Mouse (Mus musculus): ENCODE data around the gene Nfam1. TPM values are rescaled to one million over a fixed set of nuclear protein-coding genes. Genes with fewer than 3 reads are reported as not detected.

The Nfam1 gene
- polyA plus RNA-seq, 1 experiment from 2014 or later: 3.0 TPM

- Histone ChIP-seq H3K9ac (no peak overlapping the region), H3K9me3 (no peaks in the 10 kb centered on the region), H3K36me3 (no peaks in the 10 kb centered on the region), H3K4me1 (peaks cover 33% of the 10 kb centered on the region), H3K27me3 (0 out of 2 replicates have a peak, but pooled peaks cover 12% of the 10 kb centered on the region), H3K4me2 (replicated peaks) (no peak overlapping the region), H3K27ac (no peak overlapping the region), H3K4me3 (no peak overlapping the region)
- no peak for ATAC-seq (ENCODE audit: insufficient number of reproducible peaks, insufficient read depth, low FRiP score, low TSS enrichment)
- WGBS: 92% methylated on average over 6 of the region's 6 CpGs
Observed at GRCm38 (mm10) chr15:83009532-83009931, 23.6 kb downstream of the Nfam1 start.

- H3K9me3 ChIP-seq: no peaks in the 10 kb centered on the region
- no peak overlapping the region for H3K4me2 ChIP-seq (replicated peaks)
- peaks cover 33% of the 10 kb centered on the region for H3K4me1 ChIP-seq
- no peak overlapping the region for H3K9ac ChIP-seq
- H3K36me3 ChIP-seq: no peaks in the 10 kb centered on the region
- no peak overlapping the region for H3K4me3 ChIP-seq
- H3K27ac ChIP-seq: no peak overlapping the region
- 0 out of 2 replicates have a peak, but pooled peaks cover 12% of the 10 kb centered on the region for H3K27me3 ChIP-seq
- 65% methylated on average over 13 of the region's 13 CpGs for whole genome bisulfite sequencing
- ATAC-seq (ENCODE audit: insufficient number of reproducible peaks, insufficient read depth, low FRiP score, low TSS enrichment): no peak
Observed at GRCm38 (mm10) chr15:83008761-83009423, 24.2 kb downstream of the Nfam1 start.

- peaks cover 36% of the 10 kb centered on the region for H3K4me1 ChIP-seq
- H3K9ac ChIP-seq: no peak overlapping the region
- no peak for ATAC-seq (ENCODE audit: insufficient number of reproducible peaks, insufficient read depth, low FRiP score, low TSS enrichment)
- H3K27ac ChIP-seq: no peak overlapping the region
- 44% methylated on average over 15 of the region's 15 CpGs for WGBS
- no peak overlapping the region for H3K4me3 ChIP-seq
- no peak overlapping the region for H3K4me2 ChIP-seq (replicated peaks)
- no peaks in the 10 kb centered on the region for H3K9me3 ChIP-seq
- H3K27me3 ChIP-seq: 0 out of 2 replicates have a peak, but pooled peaks cover 14% of the 10 kb centered on the region
- no peaks in the 10 kb centered on the region for H3K36me3 ChIP-seq
Observed at GRCm38 (mm10) chr15:83007346-83007920, 25.7 kb downstream of the Nfam1 start.

- ATAC-seq (ENCODE audit: insufficient number of reproducible peaks, insufficient read depth, low FRiP score, low TSS enrichment): no peak
- Histone ChIP-seq H3K4me2 (replicated peaks) (no peak overlapping the region), H3K9me3 (no peaks in the 10 kb centered on the region), H3K9ac (no peak overlapping the region), H3K27ac (no peak overlapping the region), H3K36me3 (no peaks in the 10 kb centered on the region), H3K4me3 (no peak overlapping the region), H3K27me3 (0 out of 2 replicates have a peak, but pooled peaks cover 4% of the 10 kb centered on the region), H3K4me1 (peaks cover 14% of the 10 kb centered on the region; the same call in 1 of the 2 replicates)
- 47% methylated on average over 12 of the region's 12 CpGs for whole genome bisulfite sequencing
Observed at GRCm38 (mm10) chr15:83002665-83003548, 30.2 kb downstream of the Nfam1 start.

GRCm38 (mm10) chr15:82998811-82999221, 34.3 kb downstream of the Nfam1 start:
- Histone ChIP-seq H3K9ac (no peak overlapping the region), H3K36me3 (no peaks in the 10 kb centered on the region), H3K27ac (no peak overlapping the region), H3K4me3 (no peak overlapping the region), H3K27me3 (0 out of 2 replicates have a peak, but pooled peaks cover 9% of the 10 kb centered on the region), H3K4me2 (replicated peaks) (no peak overlapping the region), H3K9me3 (no peaks in the 10 kb centered on the region), H3K4me1 (peaks cover 33% of the 10 kb centered on the region)
- no peak for ATAC-seq (ENCODE audit: insufficient number of reproducible peaks, insufficient read depth, low FRiP score, low TSS enrichment)
- 83% methylated on average over 6 of the region's 6 CpGs for WGBS

GRCm38 (mm10) chr15:82996431-82996830, 36.7 kb downstream of the Nfam1 start:
- H3K9me3 ChIP-seq: no peaks in the 10 kb centered on the region
- H3K4me3 ChIP-seq: no peak overlapping the region
- ATAC-seq (ENCODE audit: insufficient number of reproducible peaks, insufficient read depth, low FRiP score, low TSS enrichment): no peak
- peaks cover 38% of the 10 kb centered on the region for H3K4me1 ChIP-seq
- H3K27ac ChIP-seq: no peak overlapping the region
- H3K27me3 ChIP-seq: 0 out of 2 replicates have a peak, but pooled peaks cover 5% of the 10 kb centered on the region
- H3K36me3 ChIP-seq: no peaks in the 10 kb centered on the region
- H3K9ac ChIP-seq: no peak overlapping the region
- H3K4me2 ChIP-seq (replicated peaks): no peak overlapping the region

- 60% methylated on average over 7 of the region's 7 CpGs for WGBS
- H3K4me3 ChIP-seq: no peak overlapping the region
- no peak overlapping the region for H3K27ac ChIP-seq
- peaks cover 11% of the 10 kb centered on the region; the same call in 1 of the 2 replicates for H3K27me3 ChIP-seq
- no peaks in the 10 kb centered on the region for H3K36me3 ChIP-seq
- H3K9me3 ChIP-seq: no peaks in the 10 kb centered on the region
- peaks cover 38% of the 10 kb centered on the region for H3K4me1 ChIP-seq
- no peak for ATAC-seq (ENCODE audit: insufficient number of reproducible peaks, insufficient read depth, low FRiP score, low TSS enrichment)
- H3K9ac ChIP-seq: no peak overlapping the region
- no peak overlapping the region for H3K4me2 ChIP-seq (replicated peaks)
Observed at GRCm38 (mm10) chr15:82995239-82995638, 37.9 kb downstream of the Nfam1 start.

GRCm38 (mm10) chr15:82992911-82993310, 40.2 kb downstream of the Nfam1 start:
- WGBS: 54% methylated on average over 9 of the region's 9 CpGs
- H3K27me3 ChIP-seq: peaks cover 14% of the 10 kb centered on the region; the same call in 1 of the 2 replicates
- no peak for ATAC-seq (ENCODE audit: insufficient number of reproducible peaks, insufficient read depth, low FRiP score, low TSS enrichment)
- H3K9ac ChIP-seq: no peak overlapping the region
- no peaks in the 10 kb centered on the region for H3K9me3 ChIP-seq
- H3K27ac ChIP-seq: no peak overlapping the region
- no peak overlapping the region for H3K4me3 ChIP-seq
- no peaks in the 10 kb centered on the region for H3K36me3 ChIP-seq
- H3K4me1 ChIP-seq: peaks cover 48% of the 10 kb centered on the region
- H3K4me2 ChIP-seq (replicated peaks): no peak overlapping the region

GRCm38 (mm10) chr15:82992079-82992783, 40.9 kb downstream of the Nfam1 start:
- WGBS: 53% methylated on average over 13 of the region's 13 CpGs
- Histone ChIP-seq H3K4me3 (no peak overlapping the region), H3K9me3 (no peaks in the 10 kb centered on the region), H3K4me1 (peaks cover 42% of the 10 kb centered on the region), H3K36me3 (no peaks in the 10 kb centered on the region), H3K4me2 (replicated peaks) (no peak overlapping the region), H3K27ac (no peak overlapping the region), H3K27me3 (peaks cover 11% of the 10 kb centered on the region; the same call in 1 of the 2 replicates), H3K9ac (no peak overlapping the region)
- no peak for ATAC-seq (ENCODE audit: insufficient number of reproducible peaks, insufficient read depth, low FRiP score, low TSS enrichment)

- Histone ChIP-seq H3K9me3 (no peaks in the 10 kb centered on the region), H3K4me2 (replicated peaks) (no peak overlapping the region), H3K9ac (no peak overlapping the region), H3K4me1 (peaks cover 46% of the 10 kb centered on the region), H3K27ac (no peak overlapping the region), H3K4me3 (no peak overlapping the region), H3K36me3 (no peaks in the 10 kb centered on the region), H3K27me3 (peaks cover 18% of the 10 kb centered on the region)
- 57% methylated on average over 6 of the region's 6 CpGs for WGBS
- ATAC-seq (ENCODE audit: insufficient number of reproducible peaks, insufficient read depth, low FRiP score, low TSS enrichment): no peak
Observed at GRCm38 (mm10) chr15:82989190-82989704, 43.9 kb downstream of the Nfam1 start.

- Histone ChIP-seq H3K4me3 (peak within 1 kb of the TSS; percentile 52), H3K9me3 (no peaks in the 10 kb centered on the region), H3K27me3 (peaks cover 18% of the 10 kb centered on the region), H3K27ac (peak within 1 kb of the TSS; percentile 11; the same call in 1 of the 2 replicates), H3K4me2 (replicated peaks) (peak within 1 kb of the TSS; percentile 94), H3K4me1 (peaks cover 59% of the 10 kb centered on the region), H3K9ac (peak within 1 kb of the TSS; percentile 55), H3K36me3 (no peaks in the 10 kb centered on the region)
- WGBS: under 1% methylated on average over 20 of the region's 20 CpGs
- ATAC-seq (ENCODE audit: insufficient number of reproducible peaks, insufficient read depth, low FRiP score, low TSS enrichment): peak; percentile 81
Observed at GRCm38 (mm10) chr15:82987732-82988112, 45.4 kb downstream of the Nfam1 start, which contains the start of gene Tcf20. Gene Tcf20 (minus strand): TSS chr15:82987872.
